Mouse (Mus musculus) heart, postnatal 0 days (tissue): ENCODE results near the gene Rock2.

ENCODE experiments used
- CTCF ChIP-seq: IDR thresholded peaks from 2 replicates; pipeline ENCODE4 v1.5.1; 2016; ENCODE audit warnings: antibody characterized with exemption, control low read depth, low read depth
- EP300 ChIP-seq: IDR thresholded peaks from 2 replicates; pipeline ENCODE4 v1.6.1; 2016; ENCODE audit warnings: antibody characterized with exemption, low read depth

DNA sequence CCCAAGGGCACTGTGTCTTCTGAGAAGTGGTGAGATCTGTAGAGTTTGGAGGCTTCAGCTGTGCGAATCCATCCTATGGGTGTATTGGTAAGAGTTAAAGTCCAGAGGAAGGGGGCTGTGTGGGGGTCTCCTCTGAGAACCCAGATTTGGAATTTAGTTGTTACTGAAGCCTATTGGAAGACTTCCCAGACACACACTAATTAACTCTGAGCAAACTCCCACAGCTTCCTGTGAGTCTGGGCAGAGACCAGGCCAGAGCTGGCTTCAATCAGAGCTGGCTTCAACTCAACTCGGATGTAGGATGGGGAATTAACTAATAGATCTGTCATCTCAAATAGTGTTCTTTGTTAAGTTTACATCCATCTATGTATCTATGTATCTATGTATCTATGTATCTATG lies 121.0 kb downstream of the Rock2 start:
- TF ChIP-seq CTCF (no peak), EP300 (no peak)
